Mouse (Mus musculus) naive thymus-derived CD4-positive, alpha-beta T cell, adult 5 months (primary cell): ENCODE results near the gene Dnajc14. TPM values are rescaled to one million over a fixed set of nuclear protein-coding genes. Genes with fewer than 3 reads are reported as not detected.

Experiments
- polyA plus RNA-seq: library from polyadenylated mRNA; unstranded; fragments of 100-300 nt; shearing (Covaris generic); gene quantifications from one replicate; pipeline ENCODE4 v1.2.1, GENCODE M21; 2017

Gene Dnajc14
- polyA plus RNA-seq = 54.8 TPM

DNA sequence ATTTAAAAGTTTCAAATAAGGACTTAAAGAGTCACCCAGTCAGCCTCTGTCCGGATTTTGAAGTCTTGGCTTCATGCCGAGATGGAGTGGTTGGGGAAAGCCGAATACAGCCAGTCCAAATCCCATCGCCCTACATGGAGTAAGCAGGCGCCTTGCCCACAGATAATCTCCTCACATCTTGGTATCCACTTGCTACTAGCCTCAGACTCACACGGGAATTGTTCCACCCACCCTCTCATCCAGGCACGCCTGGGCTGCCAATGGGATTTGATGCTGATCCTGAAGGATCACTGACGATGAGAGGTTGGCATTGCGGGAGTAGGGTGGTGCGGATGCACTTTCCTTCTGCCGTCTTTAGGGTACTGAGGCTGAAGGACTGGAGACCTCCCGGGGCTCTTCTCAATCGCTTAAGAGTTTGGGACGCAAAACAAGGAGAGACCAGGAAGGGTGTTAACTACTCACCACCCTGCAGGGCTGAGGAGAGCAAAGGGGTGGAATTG, at the start of gene Dnajc14:
Gene Dnajc14, plus strand, starts transcription at position 292 of the 500 bp plus-strand sequence.

DNA sequence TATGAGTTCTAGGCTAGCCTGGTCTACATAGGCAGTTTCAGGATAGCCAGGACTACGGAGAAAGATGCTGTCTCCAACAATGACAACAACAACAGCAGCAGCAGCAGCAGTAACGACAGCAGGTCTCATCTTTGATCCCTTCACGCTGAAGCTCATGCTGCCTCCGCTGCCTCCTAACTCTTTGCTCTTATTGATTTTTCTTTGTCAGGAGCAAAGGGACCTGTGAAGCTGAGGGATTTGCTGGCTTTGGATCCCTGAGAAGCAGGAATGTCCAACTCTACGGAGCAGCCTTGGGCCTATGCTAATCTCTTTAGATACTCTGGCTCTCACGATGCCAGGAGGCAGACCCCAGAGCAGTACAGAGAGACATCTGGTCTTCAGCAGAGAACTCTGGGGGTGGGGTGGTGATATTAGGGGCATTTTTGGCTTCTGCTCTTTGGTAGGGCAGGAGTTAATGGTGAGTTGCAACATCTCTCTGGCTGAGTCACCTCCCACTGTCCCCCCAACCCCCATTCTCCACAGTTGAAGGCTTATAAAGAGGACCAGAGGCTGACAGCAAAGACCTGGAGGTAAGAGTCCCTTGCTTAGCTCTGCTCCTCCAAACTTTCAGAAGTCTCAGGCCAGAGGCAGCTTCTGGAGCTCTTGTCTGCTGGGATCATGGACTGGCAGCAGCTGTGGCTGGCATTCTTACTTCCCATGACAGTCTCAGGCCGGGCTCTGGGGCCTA, 13.3 kb upstream of the Dnajc14 start, which contains the start of gene Mmp19:
Gene Mmp19, plus strand, starts transcription at position 513 of the 727 bp plus-strand sequence.

DNA sequence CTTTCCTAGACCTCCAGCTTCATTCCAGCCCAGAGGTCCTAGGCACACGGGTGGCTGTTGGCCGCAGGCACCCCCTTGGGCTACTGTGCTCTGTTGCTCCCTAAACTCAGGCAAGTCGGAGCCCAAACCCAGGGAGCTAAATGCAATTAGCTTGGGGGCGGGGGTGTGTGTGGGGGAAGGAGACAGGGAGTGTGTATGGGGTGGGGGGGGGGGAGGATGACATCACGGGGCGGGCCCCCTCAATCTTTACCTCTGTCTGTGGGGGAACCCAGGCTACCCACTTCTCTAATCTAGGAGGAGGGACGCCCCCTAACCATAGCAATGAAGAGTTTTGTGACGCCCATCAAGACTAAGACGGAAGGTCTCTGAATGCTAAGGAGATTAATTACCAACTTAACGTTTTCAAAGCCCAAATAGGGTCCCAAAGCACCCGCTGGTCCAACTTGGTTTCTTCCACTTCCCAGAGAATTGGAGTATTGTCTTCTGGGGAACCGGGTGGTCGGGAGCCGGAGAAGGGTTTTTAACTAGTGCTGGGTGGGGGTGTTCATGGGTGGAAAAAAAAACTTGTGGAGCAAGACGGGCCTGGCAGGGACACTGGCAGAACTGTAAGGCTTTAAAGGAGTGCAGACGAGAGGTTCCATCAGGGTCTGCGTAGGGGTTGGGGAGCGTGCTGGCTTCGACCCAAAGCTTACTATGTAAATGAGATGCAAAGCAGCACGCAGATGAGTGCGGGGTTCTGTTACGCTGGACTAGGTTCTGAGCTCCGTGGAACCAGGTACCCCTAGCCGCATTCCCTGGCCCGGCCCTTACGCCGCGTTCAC, 619 bp downstream of the Dnajc14 start, which contains the start of gene Tmem198b:
Gene Tmem198b, minus strand, starts transcription at position 100 of the 821 bp plus-strand sequence.

DNA sequence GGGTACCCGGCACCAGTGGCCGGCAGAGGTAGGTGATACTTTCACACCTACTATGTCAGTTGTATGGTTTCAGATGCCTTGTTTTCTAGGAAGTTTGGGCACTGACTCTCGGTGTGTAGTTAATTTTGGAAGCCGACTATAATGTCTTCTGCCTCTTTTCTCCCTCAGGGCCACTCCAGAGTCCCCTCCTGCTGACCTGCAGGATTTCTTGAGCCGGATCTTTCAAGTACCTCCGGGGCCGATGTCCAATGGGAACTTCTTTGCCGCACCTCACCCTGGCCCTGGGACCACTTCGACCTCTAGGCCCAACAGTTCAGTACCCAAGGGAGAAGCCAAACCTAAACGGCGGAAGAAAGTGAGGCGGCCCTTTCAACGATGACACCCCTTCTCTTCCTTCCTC, 13.2 kb downstream of the Dnajc14 start, which contains the start of gene Sarnp:
Gene Sarnp, plus strand, starts transcription at position 301 of the 400 bp plus-strand sequence.

DNA sequence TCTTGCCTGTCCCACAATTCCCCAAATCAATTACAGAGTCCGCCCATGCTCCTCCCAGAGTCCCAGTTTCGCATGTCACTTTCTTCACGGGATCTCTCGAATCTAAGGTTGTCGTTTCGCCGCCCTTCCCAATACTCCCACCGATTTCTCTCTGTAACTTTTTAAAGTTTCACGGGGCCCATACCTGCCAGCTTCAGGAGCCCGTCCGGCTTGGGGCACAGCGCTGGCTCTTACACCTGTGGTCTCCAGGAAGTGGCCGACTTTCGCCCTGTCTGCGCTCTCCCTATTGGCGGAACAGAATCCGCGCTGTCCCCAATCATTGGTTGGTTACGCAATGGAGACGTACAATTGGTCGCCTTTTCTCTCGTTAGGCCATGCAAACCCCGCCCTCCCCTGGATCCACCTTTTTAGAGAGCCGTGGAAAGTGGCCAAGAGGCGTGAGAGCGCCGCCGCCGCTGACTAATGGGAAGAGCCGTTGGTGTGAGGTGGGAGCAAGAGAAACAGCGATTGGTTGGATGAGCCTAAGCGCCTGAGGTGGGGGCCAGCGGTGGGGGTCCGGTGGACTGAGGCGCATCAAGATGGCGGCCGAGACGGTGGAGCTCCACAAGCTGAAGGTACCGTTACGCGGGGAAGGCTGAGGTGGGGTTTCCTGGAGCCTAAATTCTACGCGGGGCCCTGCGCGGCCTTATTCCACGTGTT, 17.6 kb downstream of the Dnajc14 start, which contains the start of gene Ormdl2:
Gene Ormdl2, minus strand, starts transcription at position 288 of the 699 bp plus-strand sequence.

Other genes starting within 250 kb of the Dnajc14 start
- gene Pa2g4, start 238.1 kb upstream of the Dnajc14 start, polyA plus RNA-seq = 27.6 TPM
- gene Erbb3, start 214.4 kb upstream of the Dnajc14 start, polyA plus RNA-seq = 1.2 TPM
- 770 TPM for gene Rps26, start 177.3 kb upstream of the Dnajc14 start, polyA plus RNA-seq
- gene Ikzf4, start 158.1 kb upstream of the Dnajc14 start, polyA plus RNA-seq = 7.6 TPM
- gene Suox, start 130.0 kb upstream of the Dnajc14 start, polyA plus RNA-seq = 18.4 TPM
- gene Rab5b, start 107.8 kb upstream of the Dnajc14 start, polyA plus RNA-seq = 26.5 TPM
- gene Pmel, start 99.9 kb upstream of the Dnajc14 start, polyA plus RNA-seq = 6.4 TPM
- 36.7 TPM for gene Cdk2, start 99.0 kb upstream of the Dnajc14 start, polyA plus RNA-seq
- 1,128 TPM for gene Dgka, start 59.2 kb upstream of the Dnajc14 start, polyA plus RNA-seq
- 31.8 TPM for gene Pym1, start 56.2 kb upstream of the Dnajc14 start, polyA plus RNA-seq
- gene Mmp19, start 13.2 kb upstream of the Dnajc14 start, polyA plus RNA-seq = not detected
- 5.8 TPM for gene Tmem198b, start 308 bp downstream of the Dnajc14 start, polyA plus RNA-seq
- 109 TPM for gene Sarnp, start 13.3 kb downstream of the Dnajc14 start, polyA plus RNA-seq
- gene Ormdl2, start 17.6 kb downstream of the Dnajc14 start, polyA plus RNA-seq = 26.9 TPM
- gene Gdf11, start 87.7 kb downstream of the Dnajc14 start, polyA plus RNA-seq = 1.2 TPM
- gene Cd63, start 96.9 kb downstream of the Dnajc14 start, polyA plus RNA-seq = not detected
- gene Rdh5, start 118.8 kb downstream of the Dnajc14 start, polyA plus RNA-seq = 8.4 TPM
- gene Bloc1s1, start 120.0 kb downstream of the Dnajc14 start, polyA plus RNA-seq = 85.2 TPM
- 8.8 TPM for gene Itga7, start 129.8 kb downstream of the Dnajc14 start, polyA plus RNA-seq
- not detected for gene Mettl7b, start 156.9 kb downstream of the Dnajc14 start, polyA plus RNA-seq
- 0.12 TPM for gene Olfr9, start 185.4 kb downstream of the Dnajc14 start, polyA plus RNA-seq
- gene Olfr763, start 206.7 kb downstream of the Dnajc14 start, polyA plus RNA-seq = not detected
- not detected for gene Olfr764-ps1, start 235.8 kb downstream of the Dnajc14 start, polyA plus RNA-seq
- not detected for gene Olfr765, start 245.9 kb downstream of the Dnajc14 start, polyA plus RNA-seq